Mouse (Mus musculus) left cerebral cortex, postnatal 36 days (tissue): Measurements from ENCODE around the gene Rnf169. TPM values are rescaled to one million over a fixed set of nuclear protein-coding genes. Genes with fewer than 3 reads are reported as not detected.
A peak's percentile ranks its signal among the peaks of the same experiment; 100 is the strongest.

Experiments
- DNase-seq, 2 experiments: peaks; one replicate each; pipeline ENCODE4 v3.0.0; 2021 to 2022; ENCODE audit warnings: low spot score in 2 of 2, mixed read lengths in 1 of 2
- intact Hi-C: fragments of 180-260 bp; cut with DNase I; formaldehyde crosslinking; loops from one replicate; pipeline ENCODE4 v1.15.1; 2025
- total RNA-seq, 2 experiments: library from RNA; stranded (reverse); gene quantifications; 2 replicates each; pipeline ENCODE4 v1.2.3; 2021

The Rnf169 gene
- 10 to 100 TPM; 49.1 to 49.3 TPM for total RNA-seq

DNA sequence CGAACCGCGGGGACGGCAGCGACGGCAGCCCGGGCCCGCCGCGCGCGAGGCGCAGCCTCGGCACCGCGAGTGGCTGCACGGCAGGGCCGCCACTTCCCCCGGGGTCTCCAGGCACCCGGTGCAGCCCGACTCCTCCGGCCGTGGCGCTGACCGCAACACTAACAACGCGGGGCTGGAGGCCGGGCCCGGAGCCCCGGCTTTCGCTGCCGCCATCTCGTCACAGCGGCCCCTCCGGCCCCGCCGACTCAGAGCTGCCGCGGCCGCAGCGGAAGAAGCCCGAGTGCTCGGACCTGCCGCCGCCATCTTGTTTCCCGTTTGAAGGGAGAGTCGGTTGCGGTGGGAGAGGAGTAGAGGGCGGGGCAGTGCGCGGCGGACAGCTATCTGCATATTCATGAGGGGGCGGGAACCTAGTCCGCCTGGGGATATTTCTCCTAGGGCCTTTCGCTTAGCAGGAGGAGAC, at the start of gene Rnf169:
TSS of gene Rnf169 (minus strand) at position 317 of the 460 bp plus-strand sequence.
- intact Hi-C loops, result loop anchor here (5.0 kb wide), 1 partner anchor 53 kb away; no protein-coding TSS in a partner anchor
- DNase-seq, result peak; percentile 87 to 91

DNA sequence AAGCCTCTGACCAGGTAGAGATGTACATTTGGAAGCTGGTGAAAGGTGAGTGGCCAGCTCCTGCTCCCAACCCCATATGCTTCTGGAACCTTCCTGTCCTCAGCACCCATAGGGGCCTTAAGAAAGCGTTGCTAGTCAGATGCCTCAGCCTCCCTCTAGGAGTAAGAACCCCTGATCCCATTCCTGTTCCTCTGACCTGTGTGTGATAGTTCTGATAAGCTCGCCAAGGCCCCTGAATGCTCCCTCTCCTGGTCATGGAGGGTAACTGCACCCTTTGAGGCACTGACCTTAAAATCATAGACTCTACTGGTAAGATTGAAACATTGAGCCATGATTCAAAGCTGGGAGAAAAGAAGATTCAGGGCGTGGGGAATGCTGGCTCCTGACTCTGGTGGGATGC, 49.1 kb upstream of the Rnf169 start:
- intact Hi-C loops, result no loop called here
- no peak for DNase-seq

DNA sequence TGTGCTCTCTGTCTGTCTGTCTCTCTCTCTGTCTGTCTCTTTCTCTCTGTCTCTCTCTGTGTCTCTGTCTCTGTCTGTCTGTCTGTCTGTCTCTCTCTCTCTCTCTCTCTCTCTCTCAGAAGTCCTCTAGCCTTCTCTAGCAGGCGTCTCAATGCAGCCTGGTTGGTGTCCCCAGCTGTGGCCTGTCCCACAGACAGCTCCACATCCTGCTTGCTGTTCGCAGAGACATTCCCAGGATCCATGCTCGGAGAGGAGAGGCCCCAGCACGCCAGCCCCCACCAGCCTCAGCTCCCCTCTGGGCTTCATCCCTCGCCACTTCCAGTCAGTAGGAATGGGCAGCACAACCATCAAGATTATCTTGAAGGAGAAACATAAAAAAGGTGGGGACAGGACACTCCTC, 47.1 kb upstream of the Rnf169 start:
- no peak for DNase-seq
- intact Hi-C loops, result no loop called here

DNA sequence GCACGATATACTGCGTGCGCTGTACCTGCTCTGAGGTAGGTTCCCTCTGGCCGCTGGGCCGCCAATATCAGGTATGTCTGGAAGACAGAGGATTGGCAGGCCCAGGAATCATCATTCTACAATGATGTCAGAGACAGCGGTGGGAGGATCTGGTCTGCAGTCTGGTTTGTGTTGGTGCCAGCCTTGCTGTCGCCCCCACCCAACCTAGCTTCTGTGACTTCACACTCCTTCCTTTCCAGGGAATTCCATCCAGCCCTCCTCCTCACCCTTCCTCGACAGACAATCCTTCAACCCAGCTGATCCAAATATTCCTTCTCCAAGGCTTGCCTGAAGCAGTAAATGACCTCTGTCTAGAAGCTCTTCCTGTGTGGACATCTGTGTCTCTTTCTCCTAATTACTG, 36.8 kb upstream of the Rnf169 start:
- intact Hi-C loops, result no loop called here
- DNase-seq, result peak; percentile 13 to 36

DNA sequence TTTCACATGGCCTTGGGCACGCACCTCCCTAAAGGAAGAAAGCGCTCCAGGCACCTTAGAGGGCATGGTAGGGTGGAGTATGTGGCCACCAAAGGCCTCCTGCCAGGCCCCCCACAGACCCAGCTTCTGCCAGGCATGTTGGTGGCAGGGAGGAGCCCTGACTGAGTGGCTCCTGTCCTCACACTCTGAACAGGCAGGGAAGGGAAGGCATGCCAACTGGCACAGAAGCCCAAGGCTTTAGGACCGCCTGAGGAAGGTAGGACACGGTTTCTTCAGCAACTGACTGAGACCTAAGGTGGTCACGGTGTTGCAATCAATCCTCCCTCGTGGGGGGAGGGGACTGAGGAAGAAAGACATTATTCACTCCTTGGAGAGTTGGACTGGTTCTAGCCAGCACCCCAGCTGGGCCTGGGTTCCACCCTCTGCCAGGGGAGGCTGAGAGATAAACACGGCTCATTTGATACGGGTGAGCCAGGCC, 33.9 kb upstream of the Rnf169 start:
- intact Hi-C loops, result no loop called here
- no peak for DNase-seq

DNA sequence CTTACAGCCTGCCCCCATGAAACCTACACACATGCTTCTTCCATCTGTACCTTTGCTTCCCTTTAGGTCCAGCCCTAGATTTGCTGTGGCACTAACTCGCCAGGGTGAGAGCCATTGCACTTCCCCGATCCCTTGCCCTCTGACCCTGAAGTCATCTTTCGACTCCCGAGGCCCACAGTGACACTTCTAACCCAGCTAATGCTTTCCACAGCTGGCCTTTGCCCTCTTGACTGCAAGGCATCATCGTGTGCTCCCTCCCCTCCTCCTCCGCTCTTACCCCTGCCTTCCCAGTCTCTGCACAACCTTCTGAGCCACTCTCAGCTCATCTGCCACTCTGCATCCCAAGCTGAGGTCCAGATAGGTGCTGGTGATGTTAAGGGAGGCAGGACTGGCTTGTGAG, 32.3 kb upstream of the Rnf169 start:
- intact Hi-C loops, result no loop called here
- DNase-seq, result no peak

DNA sequence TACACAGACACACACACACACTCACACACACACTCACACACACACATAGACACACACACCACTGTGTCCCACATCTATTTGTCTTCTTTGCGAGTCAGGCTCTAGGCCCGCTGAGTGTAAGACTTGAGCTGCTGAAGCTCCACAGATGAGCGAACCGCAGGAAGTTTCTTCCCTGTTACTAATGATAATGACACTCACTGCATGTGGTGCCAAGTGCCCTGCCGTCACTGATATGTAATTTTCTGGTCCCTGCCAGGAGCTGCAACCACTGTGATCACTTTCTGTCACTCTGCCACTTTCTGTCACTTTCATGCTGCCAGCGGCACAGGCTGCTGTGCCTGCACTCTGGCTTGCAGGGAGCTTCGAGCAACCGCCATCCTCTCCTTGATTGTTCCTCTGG, 31.8 kb upstream of the Rnf169 start:
- intact Hi-C loops, result no loop called here
- DNase-seq, result no peak

DNA sequence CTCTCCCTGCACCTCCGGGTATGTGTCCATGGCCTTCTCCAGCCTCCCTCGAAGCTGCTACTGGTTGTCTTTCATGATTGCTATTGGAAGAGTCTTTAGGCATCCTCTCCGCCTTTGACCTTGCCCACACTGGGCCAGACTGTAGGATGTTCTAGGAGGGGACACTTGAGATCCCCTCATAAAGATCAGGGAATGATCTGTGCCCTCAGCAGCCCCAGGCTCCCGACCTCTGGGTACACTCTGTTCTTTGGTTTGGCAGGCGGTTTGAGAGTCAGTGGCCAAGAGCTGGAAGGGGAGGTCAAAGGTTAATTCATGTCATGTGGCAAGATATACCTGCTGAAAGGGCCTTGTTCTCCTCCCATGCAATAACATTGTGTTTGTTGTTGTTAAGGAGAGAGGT, 30.5 kb upstream of the Rnf169 start:
- DNase-seq, result no peak
- intact Hi-C loops, result no loop called here

DNA sequence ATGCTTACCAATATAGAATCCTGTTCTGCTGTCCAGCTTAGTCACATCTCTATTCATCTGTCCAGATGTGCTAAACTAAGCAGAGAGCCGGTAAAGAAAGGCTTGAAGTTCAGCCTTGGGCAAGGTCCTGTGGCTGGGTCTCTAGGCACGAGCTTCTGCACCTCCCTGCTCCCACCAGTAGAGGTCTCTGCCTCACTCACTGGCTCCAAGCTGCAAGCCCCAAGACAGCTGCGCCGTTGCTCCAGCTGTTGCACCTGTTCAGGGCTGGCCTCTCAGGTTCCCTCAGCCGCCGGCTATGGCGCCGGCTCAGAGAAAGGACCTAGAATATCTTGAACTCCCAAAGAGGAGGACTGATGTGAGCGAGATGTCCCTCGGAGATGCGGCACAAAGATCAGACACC, 29.4 kb upstream of the Rnf169 start:
- DNase-seq, result peak; percentile 29 to 34
- intact Hi-C loops, result loop anchor here (5.0 kb wide), 1 partner anchor 98 kb away; no protein-coding TSS in a partner anchor

DNA sequence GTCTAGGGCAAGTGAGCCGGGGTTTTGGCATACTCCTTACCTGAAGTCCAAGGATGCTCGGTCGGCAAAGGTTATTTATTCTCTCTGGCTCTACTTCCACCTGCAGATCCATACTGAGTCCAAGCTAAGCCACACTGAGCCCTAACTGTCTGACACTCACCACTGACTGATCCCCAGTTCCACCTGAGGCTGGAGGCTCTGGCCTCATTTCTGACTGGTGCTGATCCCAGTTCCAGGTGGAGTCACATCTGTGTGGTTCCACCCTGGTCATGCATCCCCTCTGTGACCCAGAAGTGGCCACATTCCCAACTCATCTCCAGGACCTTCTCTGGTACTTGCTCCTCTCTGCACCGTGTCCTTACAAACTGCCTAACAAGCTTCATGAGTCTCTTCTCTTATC, 28.5 kb upstream of the Rnf169 start:
- intact Hi-C loops, result loop anchor here (5.0 kb wide), 1 partner anchor 99 kb away; no protein-coding TSS in a partner anchor
- DNase-seq, result no peak

DNA sequence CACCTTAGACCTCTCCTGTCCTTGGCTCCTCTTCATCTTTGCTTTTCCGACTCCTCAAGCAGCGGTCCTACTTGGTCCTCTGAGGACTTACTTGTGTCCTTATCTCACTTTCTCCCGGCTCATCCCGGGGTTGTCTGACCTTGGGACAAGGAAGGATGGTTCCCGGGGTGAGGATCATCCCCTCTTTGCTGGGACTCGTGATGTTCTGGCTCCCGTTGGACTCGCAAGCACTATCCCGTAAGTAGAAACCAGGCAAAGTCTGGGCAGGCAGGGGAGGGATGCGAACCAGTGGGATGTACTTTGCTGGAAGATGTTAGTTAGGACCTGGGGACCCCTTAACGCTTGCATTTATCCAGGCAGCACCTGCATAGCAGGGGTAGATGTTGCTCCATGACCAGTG, 26.2 kb upstream of the Rnf169 start:
- intact Hi-C loops, result loop anchor here (5.0 kb wide), 1 partner anchor 101 kb away; no protein-coding TSS in a partner anchor
- DNase-seq, result no peak

DNA sequence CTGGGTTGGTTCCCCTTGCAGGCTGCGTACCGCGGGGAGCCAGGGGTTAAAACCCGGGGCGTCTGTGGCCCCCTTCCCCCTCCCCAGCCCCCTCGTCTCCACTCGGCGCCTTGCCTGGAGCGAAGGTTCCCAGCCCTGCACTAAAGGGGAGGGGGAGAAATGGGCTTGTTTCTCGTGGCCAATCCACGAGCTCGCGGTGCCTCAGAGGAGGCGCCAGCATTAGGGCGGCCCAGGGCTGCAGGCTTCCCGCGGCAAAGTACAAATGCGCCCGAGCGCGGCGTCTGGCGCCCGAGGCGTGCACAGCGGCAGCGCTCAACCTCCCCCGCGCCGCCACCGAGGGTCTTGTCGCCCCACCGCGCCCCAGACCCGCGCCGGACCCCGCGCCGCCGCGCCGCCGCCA, 25.5 kb upstream of the Rnf169 start, which contains the start of gene Chrdl2:
TSS of gene Chrdl2 (plus strand) at position 383 of the 400 bp plus-strand sequence.
- peak; percentile 16 to 30 for DNase-seq
- intact Hi-C loops, result loop anchor here (5.0 kb wide), 1 partner anchor 102 kb away; no protein-coding TSS in a partner anchor

DNA sequence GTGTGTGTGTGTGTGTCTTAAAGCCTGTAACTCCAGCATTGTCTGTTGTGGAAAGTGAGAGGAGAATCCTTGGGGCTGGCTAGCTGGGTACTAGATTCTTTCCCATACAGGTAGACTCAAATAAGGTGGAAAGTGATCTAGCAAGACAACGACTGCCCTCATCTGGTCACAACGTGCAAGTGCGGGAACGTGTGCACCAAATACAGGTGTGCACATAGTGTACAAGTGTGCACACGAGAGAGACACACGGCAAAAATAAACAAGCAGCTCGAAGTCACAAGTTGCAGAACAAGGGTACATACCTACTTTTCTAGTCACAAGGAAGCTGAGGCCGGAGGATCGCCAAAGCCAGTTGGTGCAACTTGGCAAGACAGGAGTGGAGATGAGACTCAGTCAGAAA, 23.5 kb upstream of the Rnf169 start:
- intact Hi-C loops, result no loop called here
- DNase-seq, result no peak

DNA sequence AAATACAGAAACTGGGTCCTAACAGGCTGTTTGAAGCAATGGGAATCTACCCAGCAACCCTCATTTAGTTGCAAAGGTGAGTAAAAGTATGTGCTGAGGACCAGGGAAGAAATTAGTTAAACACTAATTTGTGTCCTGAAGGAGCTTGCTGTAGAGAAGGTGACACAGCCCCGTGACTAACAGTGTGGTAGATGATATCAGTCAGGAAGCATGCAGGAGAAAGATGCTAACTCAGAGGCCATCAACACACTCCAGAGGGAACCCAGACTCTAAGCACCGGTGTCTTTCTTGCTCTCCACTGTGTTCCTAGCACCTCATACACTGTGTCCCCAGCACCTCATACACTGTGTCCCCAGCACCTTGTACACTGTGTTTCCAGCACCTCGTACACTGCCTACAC, 18.4 kb upstream of the Rnf169 start:
- intact Hi-C loops, result no loop called here

DNA sequence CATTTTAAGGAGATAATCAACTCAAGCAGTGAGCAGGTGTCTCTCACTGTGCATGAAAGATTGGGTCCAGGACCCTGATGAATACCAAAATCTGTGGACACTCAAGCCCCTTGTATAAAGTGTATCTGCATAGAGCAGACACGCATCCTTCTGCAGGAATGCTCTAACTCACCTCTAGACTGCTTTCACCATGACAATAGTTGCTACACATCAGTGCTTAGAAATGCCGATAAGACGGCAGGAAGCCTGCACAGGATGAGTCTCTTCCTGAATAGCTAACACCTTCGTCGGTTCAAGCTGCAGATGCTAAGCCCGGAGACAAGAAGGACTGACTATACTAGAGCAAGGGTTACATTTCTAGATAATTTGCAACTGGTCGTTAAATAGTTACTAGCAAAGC, 14.9 kb upstream of the Rnf169 start:
- intact Hi-C loops, result no loop called here
- no peak for DNase-seq

More for the DNA sequence above, 18.4 kb upstream of the Rnf169 start:
- no peak for DNase-seq

DNA sequence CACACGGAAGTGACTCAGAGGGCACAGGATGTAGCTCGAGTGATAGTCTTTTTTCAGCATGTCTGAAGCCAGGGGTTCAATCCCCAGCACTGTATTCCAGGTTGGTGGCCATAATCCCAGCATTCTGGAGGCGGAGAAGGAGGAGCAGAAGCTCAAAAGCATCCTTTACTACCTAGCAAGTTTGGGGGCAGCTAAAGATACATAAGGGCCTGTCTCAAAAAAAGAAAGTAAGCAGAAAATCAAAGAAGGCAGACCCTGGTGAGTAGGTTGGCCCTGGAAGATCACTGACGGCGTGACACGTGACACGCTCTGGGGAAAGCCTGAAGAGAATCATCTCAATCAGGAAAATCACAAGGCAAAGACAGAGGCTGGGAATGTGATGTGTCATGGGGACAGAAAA, 12.9 kb upstream of the Rnf169 start:
- intact Hi-C loops, result loop anchor here (5.0 kb wide), 1 partner anchor 114 kb away; no protein-coding TSS in a partner anchor
- DNase-seq, result no peak

DNA sequence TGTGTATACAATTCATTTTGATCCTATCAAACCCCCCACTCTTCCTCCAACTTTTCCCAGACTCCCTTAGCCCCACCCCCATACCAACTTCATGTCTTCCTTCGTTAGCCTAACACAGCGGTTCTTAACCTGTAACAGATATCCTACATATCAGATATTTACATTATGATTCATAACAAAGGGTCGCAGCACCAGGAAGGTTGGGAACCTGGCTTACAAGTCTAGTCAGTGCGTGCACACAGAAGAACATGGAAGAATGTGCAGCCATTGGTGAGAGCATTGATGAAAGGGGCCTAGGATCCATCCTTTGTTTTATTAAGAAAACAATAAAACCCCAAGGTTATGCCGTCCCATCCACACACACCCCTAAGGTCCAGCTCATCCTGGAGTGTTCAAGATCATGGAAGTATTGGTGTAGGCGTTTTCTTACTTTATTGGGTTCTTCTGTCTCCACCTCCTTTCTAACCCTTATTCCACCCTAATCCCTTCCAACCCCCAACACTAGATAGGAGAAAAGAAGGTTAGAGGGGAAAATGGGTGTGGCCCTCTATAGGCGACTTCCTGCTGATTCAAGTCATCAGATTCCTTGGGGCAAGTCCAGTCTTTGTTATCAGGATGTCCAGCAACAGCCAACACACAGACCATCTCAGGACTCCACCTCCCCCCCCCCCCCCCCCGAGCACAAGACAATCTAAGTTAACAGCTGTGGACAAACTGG, 10.9 kb upstream of the Rnf169 start:
- intact Hi-C loops, result loop anchor here (5.0 kb wide), 1 partner anchor 116 kb away; no protein-coding TSS in a partner anchor

DNA sequence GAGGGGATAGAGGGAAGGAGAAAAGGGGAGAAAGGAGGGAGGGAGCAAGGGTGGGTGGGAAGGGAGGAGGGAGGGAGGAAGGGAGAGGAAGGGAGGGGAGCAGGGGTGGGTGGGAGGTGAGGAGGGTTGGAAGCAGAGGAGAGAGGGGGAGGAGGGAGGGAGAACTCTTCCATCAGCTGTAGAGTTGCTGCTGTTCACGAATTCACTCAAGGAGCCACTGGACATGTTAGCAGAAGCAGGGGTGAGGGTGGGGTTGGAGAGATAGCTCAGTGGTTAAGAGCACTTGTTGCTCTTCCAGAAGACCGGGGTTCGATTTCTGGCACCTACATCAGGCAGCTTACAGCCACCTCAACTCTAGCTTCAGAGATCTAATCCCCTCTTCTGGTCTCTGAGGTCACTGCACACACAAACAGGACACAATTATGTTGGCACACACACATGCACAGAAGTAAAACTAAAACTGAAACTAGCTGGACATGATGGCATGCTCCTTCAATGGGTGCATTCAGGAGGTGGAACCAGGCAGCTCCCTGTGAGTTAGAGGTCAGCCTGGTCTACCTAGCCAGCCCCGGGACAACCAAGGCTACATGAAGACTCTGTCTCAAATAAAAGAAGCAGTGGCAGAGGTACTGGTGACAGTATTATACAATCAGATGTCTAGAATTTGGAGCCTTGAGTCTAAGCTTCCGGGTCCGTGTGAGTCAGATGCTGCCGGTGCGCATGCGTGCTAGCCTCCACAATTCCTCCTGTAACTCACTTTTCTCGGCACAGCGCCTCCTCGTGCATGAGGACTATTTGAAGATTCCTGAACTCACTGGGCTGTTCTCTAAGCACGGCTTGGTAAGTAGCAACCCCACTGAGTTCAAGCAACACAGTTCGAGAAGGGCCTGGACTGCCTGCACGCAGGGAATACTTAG, 9.9 kb upstream of the Rnf169 start:
- intact Hi-C loops, result loop anchor here (5.0 kb wide), 2 partner anchors 107 to 117 kb away; no protein-coding TSS in a partner anchor
- DNase-seq, result peak in 1 of 2 experiments; percentile 32

More for the DNA sequence above, 10.9 kb upstream of the Rnf169 start:
- DNase-seq, result no peak

DNA sequence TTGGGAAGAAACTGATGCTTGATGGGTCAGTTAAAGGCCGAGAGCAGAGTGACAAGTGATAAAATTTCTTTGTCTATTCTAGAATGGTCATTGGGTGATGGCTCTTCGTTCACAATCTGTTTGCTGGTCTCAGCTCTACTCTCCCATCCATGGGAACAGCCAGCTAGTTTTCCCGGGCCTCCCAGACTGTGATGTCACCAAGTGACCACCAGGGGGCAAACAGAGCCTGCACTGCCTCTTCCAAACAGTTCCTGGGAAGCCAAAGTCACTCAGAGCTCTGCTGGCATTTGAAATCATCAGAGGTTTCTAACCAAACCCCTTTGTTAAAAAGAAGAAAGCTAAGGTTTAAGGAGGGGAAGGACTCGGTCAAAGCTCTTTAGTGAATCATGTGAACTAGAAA, 8.5 kb upstream of the Rnf169 start:
- DNase-seq, result peak; percentile 71 to 75
- intact Hi-C loops, result loop anchor here (5.0 kb wide), 1 partner anchor 109 kb away; no protein-coding TSS in a partner anchor
